Mouse (Mus musculus) adrenal gland, adult 8-10 months (tissue): ENCODE data around the gene Selp. TPM values are rescaled to one million over a fixed set of nuclear protein-coding genes. Genes with fewer than 3 reads are reported as not detected.
A peak's percentile ranks its signal among the peaks of the same experiment; 100 is the strongest.

Experiments used
- DNase-seq: peaks from one replicate; pipeline ENCODE4 v3.0.0; 2022
- total RNA-seq, 4 experiments: library from RNA; stranded (reverse); gene quantifications; 2 replicates each; pipeline ENCODE4 v1.2.4; 2022

The Selp gene
- total RNA-seq, 4 experiments from 2014 or later: 0.77 to 2.1 (median 1.3) TPM

- peak; percentile 24 for DNase-seq
Observed at GRCm38 (mm10) chr1:164184142-164184870, 69.2 kb downstream of the Selp start.

DNA sequence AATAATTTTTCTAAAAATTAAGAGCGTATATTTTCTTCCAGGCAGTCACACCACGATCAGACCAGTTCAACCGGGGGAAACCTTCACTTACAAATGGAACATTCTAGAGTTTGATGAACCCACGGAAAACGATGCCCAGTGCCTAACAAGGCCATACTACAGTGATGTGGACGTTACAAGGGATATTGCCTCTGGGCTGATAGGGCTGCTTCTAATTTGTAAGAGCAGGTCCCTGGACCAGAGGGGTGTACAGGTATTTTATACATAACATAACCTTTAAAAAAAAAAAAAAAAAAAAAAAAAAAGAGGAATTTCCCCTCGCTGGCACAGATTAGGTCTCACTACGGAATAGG, 69.8 kb downstream of the Selp start:
- DNase-seq: no peak

DNA sequence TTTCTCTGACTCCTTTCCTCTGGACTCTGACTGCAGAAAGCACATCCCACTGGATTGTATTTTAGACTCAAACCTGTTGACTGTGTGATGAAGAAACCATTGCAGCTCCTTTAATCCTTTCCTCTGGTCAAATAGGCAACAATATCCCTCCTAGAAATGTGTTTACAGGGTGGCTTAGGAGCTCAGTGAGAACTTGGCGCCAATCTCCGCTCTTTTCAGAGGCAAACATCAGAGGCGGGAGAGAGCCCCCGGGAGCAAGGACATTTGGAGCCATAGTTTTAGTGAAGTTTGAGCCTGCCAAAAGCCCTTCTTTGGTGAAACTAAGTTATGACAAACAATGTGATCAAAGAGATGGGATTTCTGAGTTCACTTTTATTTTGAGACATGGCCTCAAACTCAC, 70.3 kb downstream of the Selp start:
- DNase-seq: peak; percentile 26

- DNase-seq: no peak
Observed at GRCm38 (mm10) chr1:164187002-164187560, 72.0 kb downstream of the Selp start.

DNA sequence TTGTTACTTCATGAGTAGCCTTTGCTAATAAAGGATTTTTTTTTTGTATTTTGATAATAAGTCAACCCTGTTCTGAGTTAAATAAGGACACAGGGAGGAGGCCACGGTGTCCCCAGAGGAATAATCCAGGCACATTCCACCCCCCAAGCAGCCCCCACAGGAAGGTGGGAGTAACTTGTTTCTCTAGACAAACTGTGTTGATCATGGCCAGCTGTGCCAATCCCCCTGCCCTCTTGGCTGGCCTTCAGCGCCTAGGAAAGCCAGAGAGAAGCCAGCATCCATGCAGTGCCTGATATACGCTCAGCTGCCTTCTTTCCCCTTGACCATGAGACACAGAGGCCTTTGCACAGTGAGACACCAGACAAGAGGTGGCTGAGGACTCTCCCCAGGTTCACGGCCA, 84.5 kb downstream of the Selp start:
- DNase-seq: no peak

Other genes with a start within 250 kb of the Selp start
- gene Scyl3, start 186.2 kb upstream of the Selp start, total RNA-seq: 10 to 100 TPM; 17.4 to 29.5 (median 23.7) TPM
- gene BC055324, start 120.5 kb upstream of the Selp start, total RNA-seq: 1 to 10 TPM; 1.4 to 2.0 (median 1.9) TPM
- gene Mettl18, start 120.4 kb upstream of the Selp start, total RNA-seq: 1 to 10 TPM; 4.0 to 7.5 (median 6.0) TPM
- 10 to 100 TPM in 2 of 4 experiments, 1 to 10 TPM in 2; 4.1 to 13.1 (median 8.5) TPM for gene Sele, start 67.0 kb upstream of the Selp start, total RNA-seq
- gene Sell, start 53.3 kb upstream of the Selp start, total RNA-seq: 1 to 10 TPM in 2 of 4 experiments, under 1 TPM in 2; 0.66 to 1.4 (median 0.96) TPM
- 1 to 10 TPM; 1.5 to 4.3 (median 3.3) TPM for gene F5, start 36.6 kb downstream of the Selp start, total RNA-seq
- 10 to 100 TPM; 26.5 to 34.7 (median 32.3) TPM for gene Slc19a2, start 133.8 kb downstream of the Selp start, total RNA-seq
- 10 to 100 TPM in 3 of 4 experiments, 1 to 10 TPM in 1; 8.2 to 13.3 (median 11.6) TPM for gene Ccdc181, start 160.3 kb downstream of the Selp start, total RNA-seq
- 10 to 100 TPM; 25.7 to 27.3 (median 26.2) TPM for gene Nme7, start 188.9 kb downstream of the Selp start, total RNA-seq
- 10 to 100 TPM; 23.2 to 27.1 (median 24.6) TPM for gene Blzf1, start 192.2 kb downstream of the Selp start, total RNA-seq